In the genomic region with DNA sequence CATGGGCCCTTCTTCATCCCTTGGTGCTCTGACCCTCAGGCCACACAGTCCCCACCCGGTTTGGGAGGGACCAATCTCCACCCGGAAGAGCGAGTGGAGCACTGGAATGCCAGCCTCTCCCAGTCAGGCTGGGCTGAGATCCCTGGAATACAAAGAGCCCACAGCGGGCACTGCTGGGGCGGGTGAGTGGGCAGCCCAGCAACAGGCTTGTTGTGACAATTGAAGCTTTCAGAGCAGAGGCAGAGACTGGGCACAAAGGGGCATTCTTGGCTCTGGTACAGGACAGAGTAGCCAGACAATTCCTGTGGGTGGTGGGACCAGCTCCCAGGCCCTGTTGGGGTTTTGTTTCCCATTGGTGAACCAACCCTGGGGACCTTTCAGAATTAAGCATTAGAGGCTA, we compare ENCODE assay signal across 10 mouse cellular contexts. TPM values are rescaled to one million over a fixed set of nuclear protein-coding genes. Genes with fewer than 3 reads are reported as not detected.
DNase-seq lines count a peak whose midpoint lies in the region; ATAC-seq lines count a peak whose summit lies in the region.
"Had no signal": no experiment of that assay in that cellular context is flagged by ENCODE, and none has a peak within 500 bp of the region (broad histone marks: within the 10 kb centered on the region; RNA-seq: fewer than 3 reads in every experiment).

No protein-coding gene starts in this region.

- H3K27me3 ChIP-seq in hindbrain, embryonic 13.5 days = no peaks in the 10 kb centered on the region
- no peaks in the 10 kb centered on the region for H3K27me3 ChIP-seq in hindbrain, embryonic 11.5 days (ENCODE audit: control insufficient read depth, insufficient read depth, low read length)
- H3K27me3 ChIP-seq: lung, embryonic 15.5 days had no signal

- no peak overlapping the region for H3K4me3 ChIP-seq in hindbrain, embryonic 13.5 days
- H3K4me3 ChIP-seq in hindbrain, embryonic 11.5 days (ENCODE audit: low read depth, low read length) = no peak overlapping the region
- H3K4me3 ChIP-seq: heart, embryonic 13.5 days; lung, embryonic 15.5 days had no signal

- no peak overlapping the region for H3K9ac ChIP-seq in hindbrain, embryonic 13.5 days
- no peak overlapping the region for H3K9ac ChIP-seq in hindbrain, embryonic 11.5 days (ENCODE audit: low read depth, low read length)
- H3K9ac ChIP-seq: heart, embryonic 13.5 days; lung, embryonic 15.5 days had no signal

- peak overlapping the region; percentile 70 for H3K27ac ChIP-seq in hindbrain, embryonic 13.5 days
- H3K27ac ChIP-seq in hindbrain, embryonic 11.5 days (ENCODE audit: low read depth, low read length) = no peak overlapping the region
- H3K27ac ChIP-seq: heart, embryonic 13.5 days; lung, embryonic 15.5 days had no signal

- no peak for DNase-seq in hindbrain, embryonic 11.5 days (ENCODE audit: low spot score)
- DNase-seq in cerebellum, adult 9-11 months = peak; percentile 71
- DNase-seq in layer of hippocampus, postnatal 10 days (ENCODE audit: low spot score in 2 of 2) = peak; percentile 50 to 65
- peak; percentile 71 to 75 for DNase-seq in right cerebral cortex, postnatal 10 days (ENCODE audit: low spot score in 2 of 2)
- no peak for DNase-seq in urinary bladder, postnatal 4 days (ENCODE audit: low spot score in 2 of 2)
- no peak for DNase-seq in lung, postnatal 25 days (ENCODE audit: low spot score)
- no peak for DNase-seq in spleen, adult 12 weeks (ENCODE audit: low spot score)

- no peak overlapping the region for H3K4me2 ChIP-seq in hindbrain, embryonic 13.5 days
- no peak overlapping the region for H3K4me2 ChIP-seq in hindbrain, embryonic 11.5 days (replicated peaks; ENCODE audit: low read depth, low read length)
- H3K4me2 ChIP-seq: heart, embryonic 13.5 days; lung, embryonic 15.5 days had no signal

- ATAC-seq in hindbrain, embryonic 13.5 days (ENCODE audit: low FRiP score) = peak; percentile 87
- ATAC-seq in hindbrain, embryonic 11.5 days (ENCODE audit: low FRiP score) = no peak

- H3K9me3 ChIP-seq in hindbrain, embryonic 13.5 days = no peaks in the 10 kb centered on the region
- no peaks in the 10 kb centered on the region for H3K9me3 ChIP-seq in hindbrain, embryonic 11.5 days (ENCODE audit: control insufficient read depth, low read length)
- H3K9me3 ChIP-seq: heart, embryonic 13.5 days; lung, embryonic 15.5 days had no signal

- WGBS in hindbrain, embryonic 13.5 days = 65% methylated on average over 5 of the region's 5 CpGs
- WGBS in hindbrain, embryonic 11.5 days = 79% methylated on average over 5 of the region's 5 CpGs

- H3K36me3 ChIP-seq in hindbrain, embryonic 13.5 days = no peaks in the 10 kb centered on the region
- no peaks in the 10 kb centered on the region for H3K36me3 ChIP-seq in hindbrain, embryonic 11.5 days (ENCODE audit: control insufficient read depth, insufficient read depth, low read length)
- H3K36me3 ChIP-seq: heart, embryonic 13.5 days; lung, embryonic 15.5 days had no signal

- peaks cover 32% of the 10 kb centered on the region for H3K4me1 ChIP-seq in hindbrain, embryonic 13.5 days (replicated peaks)
- H3K4me1 ChIP-seq in hindbrain, embryonic 11.5 days (replicated peaks; ENCODE audit: control insufficient read depth, insufficient read depth, low read length) = no peaks in the 10 kb centered on the region

RNA-seq across cellular contexts. Expression of gene Tspan15, which starts 36.6 kb away (rescaled TPM):
- polyA plus RNA-seq in hindbrain, embryonic 13.5 days (2015; fragmentation: Nextera tagmentation; extraction: Ambion mirVana) = 20.6 and 22.1 TPM in 2 replicates
- 9.2 and 11.0 TPM in 2 replicates for polyA plus RNA-seq in hindbrain, embryonic 11.5 days (2014; fragmentation: Nextera tagmentation; extraction: Ambion mirVana)
- total RNA-seq in layer of hippocampus, postnatal 10 days (2021) = 1 to 10 TPM; 7.9 to 9.0 TPM

RNA-seq across cellular contexts. Expression of gene Fam241b, which starts 50.7 kb away (rescaled TPM):
- 111 and 113 TPM in 2 replicates for polyA plus RNA-seq in hindbrain, embryonic 13.5 days (2015; fragmentation: Nextera tagmentation; extraction: Ambion mirVana)
- polyA plus RNA-seq in hindbrain, embryonic 11.5 days (2014; fragmentation: Nextera tagmentation; extraction: Ambion mirVana) = 6.7 and 7.2 TPM in 2 replicates
- 10 to 100 TPM; 49.1 to 55.5 TPM for total RNA-seq in layer of hippocampus, postnatal 10 days (2021)

RNA-seq across cellular contexts. Expression of gene Tacr2, which starts 57.8 kb away (rescaled TPM):
- polyA plus RNA-seq in hindbrain, embryonic 13.5 days (2015; fragmentation: Nextera tagmentation; extraction: Ambion mirVana) = not detected in 2 replicates
- polyA plus RNA-seq in hindbrain, embryonic 11.5 days (2014; fragmentation: Nextera tagmentation; extraction: Ambion mirVana) = not detected in 2 replicates
- under 1 TPM in 1 of 2 experiments, not detected in 1; 0.25 TPM for total RNA-seq in layer of hippocampus, postnatal 10 days (2021)
- polyA plus RNA-seq: heart, embryonic 13.5 days had no signal

Comparison
In these comparisons a context has a peak if more than half of its experiments do, and no peak if none do; other contexts are left out.
1. RNA of gene Fam241b, which starts 50.7 kb away (polyA plus RNA-seq): 111 to 113 TPM in hindbrain, embryonic 13.5 days; 6.7 to 7.2 TPM in hindbrain, embryonic 11.5 days; every median in the first group is over 10 times any median in the second.
2. DNase-seq: peak in cerebellum, adult 9-11 months (single experiment), layer of hippocampus, postnatal 10 days (2 of 2) and right cerebral cortex, postnatal 10 days (2 of 2); none in hindbrain, embryonic 11.5 days (single experiment), urinary bladder, postnatal 4 days (0 of 2), lung, postnatal 25 days (single experiment) and spleen, adult 12 weeks (single experiment).